Mouse (Mus musculus): Measurements from ENCODE around the gene Hivep3. TPM values are rescaled to one million over a fixed set of nuclear protein-coding genes. Genes with fewer than 3 reads are reported as not detected.

Gene Hivep3
- polyA plus RNA-seq, 1 experiment from 2014 or later: 6.8 TPM

- Histone ChIP-seq H3K4me1 (no peaks in the 10 kb centered on the region), H3K9ac (no peak overlapping the region), H3K9me3 (replicated peaks) (no peaks in the 10 kb centered on the region), H3K27me3 (no peaks in the 10 kb centered on the region), H3K27ac (replicated peaks) (no peak overlapping the region), H3K36me3 (no peaks in the 10 kb centered on the region), H3K4me3 (replicated peaks) (no peak overlapping the region), H3K4me2 (replicated peaks) (no peak overlapping the region)
- ATAC-seq (ENCODE audit: insufficient number of reproducible peaks, low FRiP score, low TSS enrichment, low read depth): no peak
- WGBS: 63% methylated on average over 2 of the region's 2 CpGs
These were observed 178.6 kb downstream of the Hivep3 start for GRCm38 (mm10) chr4:119912216-119912615.

GRCm38 (mm10) chr4:119914194-119914593 is 180.6 kb downstream of the Hivep3 start:
- no peak for ATAC-seq (ENCODE audit: insufficient number of reproducible peaks, low FRiP score, low TSS enrichment, low read depth)
- 25% methylated on average over 4 of the region's 4 CpGs for WGBS

DNA sequence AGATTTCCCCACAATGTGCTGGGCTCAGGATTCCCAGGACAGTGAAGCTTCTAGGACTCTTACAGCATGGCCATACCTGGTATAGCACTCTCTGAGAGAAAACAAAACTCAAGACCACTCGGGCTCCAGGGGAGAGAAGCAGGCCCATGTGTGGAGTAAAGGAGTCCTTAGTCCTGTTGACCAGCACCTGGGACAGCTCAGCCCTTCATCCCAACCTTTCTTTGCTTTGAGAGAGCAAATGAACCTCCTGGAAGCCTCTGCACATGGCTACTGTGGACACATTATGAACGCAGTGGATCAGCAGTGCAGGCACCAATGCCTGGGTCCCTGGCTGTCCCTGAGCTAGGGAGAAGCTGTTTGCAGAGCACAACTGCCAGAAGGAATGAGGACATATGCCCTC is 181.5 kb downstream of the Hivep3 start:
- 65% methylated on average over 2 of the region's 2 CpGs for WGBS
- no peak overlapping the region for H3K9ac ChIP-seq
- H3K36me3 ChIP-seq: no peaks in the 10 kb centered on the region

More at GRCm38 (mm10) chr4:119914194-119914593, 180.6 kb downstream of the Hivep3 start:
- H3K9ac ChIP-seq: no peak overlapping the region
- H3K36me3 ChIP-seq: no peaks in the 10 kb centered on the region
- H3K4me1 ChIP-seq: no peaks in the 10 kb centered on the region
- no peaks in the 10 kb centered on the region for H3K9me3 ChIP-seq (replicated peaks)
- no peak overlapping the region for H3K27ac ChIP-seq (replicated peaks)
- no peak overlapping the region for H3K4me3 ChIP-seq (replicated peaks)
- no peak overlapping the region for H3K4me2 ChIP-seq (replicated peaks)
- no peaks in the 10 kb centered on the region for H3K27me3 ChIP-seq

DNA sequence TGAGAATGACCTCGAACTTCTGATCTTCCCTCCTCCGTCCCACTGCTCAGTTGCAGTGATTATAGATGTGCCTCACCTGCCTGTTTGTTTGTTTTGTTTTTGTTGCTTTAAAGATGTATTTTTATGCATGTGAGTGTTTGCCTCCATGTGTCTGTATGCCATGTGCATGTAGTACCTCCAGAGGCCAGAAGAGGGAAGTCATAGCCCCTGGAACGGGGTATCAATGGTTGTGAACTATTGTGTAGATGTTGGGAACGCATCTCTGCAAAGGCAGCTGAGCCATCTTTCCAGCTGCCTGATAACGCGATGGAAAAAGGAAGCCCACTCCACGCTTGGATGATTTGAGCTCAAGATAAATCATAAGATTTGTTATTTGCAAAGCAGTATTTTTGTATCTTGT is 183.9 kb downstream of the Hivep3 start:
- H3K4me1 ChIP-seq: no peaks in the 10 kb centered on the region
- H3K9me3 ChIP-seq (replicated peaks): no peaks in the 10 kb centered on the region
- no peak overlapping the region for H3K4me2 ChIP-seq (replicated peaks)
- H3K9ac ChIP-seq: no peak overlapping the region
- no peak for ATAC-seq (ENCODE audit: insufficient number of reproducible peaks, low FRiP score, low TSS enrichment, low read depth)
- no peak overlapping the region for H3K4me3 ChIP-seq (replicated peaks)
- 78% methylated on average over 7 of the region's 7 CpGs for WGBS
- no peaks in the 10 kb centered on the region for H3K36me3 ChIP-seq
- no peak overlapping the region for H3K27ac ChIP-seq (replicated peaks)
- no peaks in the 10 kb centered on the region for H3K27me3 ChIP-seq

More for the DNA sequence above, 181.5 kb downstream of the Hivep3 start:
- H3K27ac ChIP-seq (replicated peaks): no peak overlapping the region
- no peak for ATAC-seq (ENCODE audit: insufficient number of reproducible peaks, low FRiP score, low TSS enrichment, low read depth)
- H3K4me3 ChIP-seq (replicated peaks): no peak overlapping the region
- no peak overlapping the region for H3K4me2 ChIP-seq (replicated peaks)
- H3K27me3 ChIP-seq: no peaks in the 10 kb centered on the region
- no peaks in the 10 kb centered on the region for H3K4me1 ChIP-seq
- H3K9me3 ChIP-seq (replicated peaks): no peaks in the 10 kb centered on the region

- H3K4me3 ChIP-seq (replicated peaks): no peak overlapping the region
- H3K9me3 ChIP-seq (replicated peaks): no peaks in the 10 kb centered on the region
- H3K27ac ChIP-seq (replicated peaks): no peak overlapping the region
- WGBS: 76% methylated on average over 5 of the region's 5 CpGs
- H3K4me2 ChIP-seq (replicated peaks): no peak overlapping the region
- no peak overlapping the region for H3K9ac ChIP-seq
- no peak for ATAC-seq (ENCODE audit: insufficient number of reproducible peaks, low FRiP score, low TSS enrichment, low read depth)
- H3K4me1 ChIP-seq: no peaks in the 10 kb centered on the region
- H3K27me3 ChIP-seq: no peaks in the 10 kb centered on the region
- no peaks in the 10 kb centered on the region for H3K36me3 ChIP-seq
These were observed 185.8 kb downstream of the Hivep3 start for GRCm38 (mm10) chr4:119919349-119919748.

DNA sequence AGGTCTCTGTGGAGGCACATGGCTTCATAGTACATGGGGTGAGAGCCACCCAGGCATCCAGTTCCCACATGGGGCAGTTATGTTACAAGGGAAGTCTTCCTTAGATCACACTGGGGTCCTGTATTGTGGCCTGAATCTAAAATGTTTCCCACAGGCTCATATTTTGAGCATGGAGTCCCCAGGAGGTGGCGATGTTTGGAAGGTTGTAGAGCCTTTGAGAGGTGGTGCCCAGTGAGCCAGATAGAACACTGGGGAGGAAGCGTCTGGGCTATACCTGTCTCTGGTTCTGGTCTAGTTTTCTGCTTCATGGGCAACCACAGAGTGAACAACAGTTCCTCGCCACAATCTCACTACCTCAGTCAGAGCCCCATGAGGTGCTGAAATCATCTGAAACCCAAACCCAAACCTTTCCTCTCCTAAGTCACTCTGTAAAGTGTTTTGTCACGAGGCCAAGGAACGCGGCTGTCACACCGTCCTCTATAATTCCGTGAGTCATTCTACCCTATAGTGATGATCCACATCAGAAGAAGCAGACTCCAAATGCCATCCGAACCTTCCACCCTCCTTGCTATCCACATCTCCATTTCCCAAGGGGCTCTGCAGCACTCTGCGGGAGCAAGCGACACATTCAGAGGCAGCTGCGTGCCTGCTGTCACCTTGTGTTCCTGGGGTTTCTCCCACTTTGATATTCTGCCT is 187.6 kb downstream of the Hivep3 start:
- Histone ChIP-seq H3K27me3 (no peaks in the 10 kb centered on the region), H3K36me3 (no peaks in the 10 kb centered on the region), H3K4me2 (replicated peaks) (no peak overlapping the region), H3K9me3 (replicated peaks) (no peaks in the 10 kb centered on the region), H3K9ac (no peak overlapping the region), H3K4me1 (no peaks in the 10 kb centered on the region), H3K27ac (replicated peaks) (no peak overlapping the region), H3K4me3 (replicated peaks) (no peak overlapping the region)
- no peak for ATAC-seq (ENCODE audit: insufficient number of reproducible peaks, low FRiP score, low TSS enrichment, low read depth)
- 75% methylated on average over 12 of the region's 12 CpGs for WGBS

GRCm38 (mm10) chr4:119921723-119922266 is 188.2 kb downstream of the Hivep3 start:
- Histone ChIP-seq H3K27ac (replicated peaks) (no peak overlapping the region), H3K9me3 (replicated peaks) (no peaks in the 10 kb centered on the region), H3K4me2 (replicated peaks) (no peak overlapping the region), H3K27me3 (no peaks in the 10 kb centered on the region), H3K4me3 (replicated peaks) (no peak overlapping the region), H3K4me1 (no peaks in the 10 kb centered on the region), H3K9ac (no peak overlapping the region), H3K36me3 (no peaks in the 10 kb centered on the region)
- 0 out of 2 replicates have a peak, but pooled peaks have one; percentile 35 for ATAC-seq (ENCODE audit: insufficient number of reproducible peaks, low FRiP score, low TSS enrichment, low read depth)
- WGBS: 71% methylated on average over 8 of the region's 8 CpGs

GRCm38 (mm10) chr4:119922945-119923344 is 189.4 kb downstream of the Hivep3 start:
- no peak for ATAC-seq (ENCODE audit: insufficient number of reproducible peaks, low FRiP score, low TSS enrichment, low read depth)
- 80% methylated on average over 8 of the region's 8 CpGs for whole genome bisulfite sequencing
- H3K4me1 ChIP-seq: no peaks in the 10 kb centered on the region

GRCm38 (mm10) chr4:119923410-119923809 is 189.8 kb downstream of the Hivep3 start:
- Histone ChIP-seq H3K9ac (no peak overlapping the region), H3K4me1 (no peaks in the 10 kb centered on the region), H3K36me3 (no peaks in the 10 kb centered on the region), H3K27ac (replicated peaks) (no peak overlapping the region), H3K27me3 (no peaks in the 10 kb centered on the region), H3K9me3 (replicated peaks) (no peaks in the 10 kb centered on the region), H3K4me3 (replicated peaks) (no peak overlapping the region), H3K4me2 (replicated peaks) (no peak overlapping the region)
- 85% methylated on average over 3 of the region's 3 CpGs for WGBS
- no peak for ATAC-seq (ENCODE audit: insufficient number of reproducible peaks, low FRiP score, low TSS enrichment, low read depth)

More at GRCm38 (mm10) chr4:119922945-119923344, 189.4 kb downstream of the Hivep3 start:
- Histone ChIP-seq H3K27me3 (no peaks in the 10 kb centered on the region), H3K27ac (replicated peaks) (no peak overlapping the region), H3K9me3 (replicated peaks) (no peaks in the 10 kb centered on the region), H3K4me2 (replicated peaks) (no peak overlapping the region), H3K4me3 (replicated peaks) (no peak overlapping the region), H3K9ac (no peak overlapping the region), H3K36me3 (no peaks in the 10 kb centered on the region)

DNA sequence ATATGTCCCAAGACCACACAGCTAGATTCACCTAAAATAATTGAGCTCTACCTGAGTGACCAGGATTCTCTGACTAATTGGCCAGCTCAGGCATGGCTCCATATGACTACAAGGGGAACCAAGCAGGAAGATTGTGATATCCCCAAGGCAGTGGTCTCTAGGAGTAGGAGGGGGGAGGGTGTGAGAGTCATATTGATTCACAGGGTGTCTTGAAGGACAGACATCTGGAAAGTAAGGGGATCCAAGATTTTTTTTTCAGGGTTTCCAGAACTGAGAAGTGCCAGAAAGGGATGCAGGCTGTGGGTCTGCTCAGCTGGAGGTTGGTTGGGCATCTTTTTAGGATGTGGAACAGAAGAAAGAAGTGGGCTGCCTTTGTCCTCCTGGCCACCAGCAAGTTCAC is 191.5 kb downstream of the Hivep3 start:
- Histone ChIP-seq H3K27ac (replicated peaks) (no peak overlapping the region), H3K36me3 (no peaks in the 10 kb centered on the region), H3K4me1 (no peaks in the 10 kb centered on the region), H3K9me3 (replicated peaks) (no peaks in the 10 kb centered on the region), H3K4me2 (replicated peaks) (no peak overlapping the region), H3K4me3 (replicated peaks) (no peak overlapping the region), H3K27me3 (no peaks in the 10 kb centered on the region), H3K9ac (no peak overlapping the region)
- no peak for ATAC-seq (ENCODE audit: insufficient number of reproducible peaks, low FRiP score, low TSS enrichment, low read depth)

DNA sequence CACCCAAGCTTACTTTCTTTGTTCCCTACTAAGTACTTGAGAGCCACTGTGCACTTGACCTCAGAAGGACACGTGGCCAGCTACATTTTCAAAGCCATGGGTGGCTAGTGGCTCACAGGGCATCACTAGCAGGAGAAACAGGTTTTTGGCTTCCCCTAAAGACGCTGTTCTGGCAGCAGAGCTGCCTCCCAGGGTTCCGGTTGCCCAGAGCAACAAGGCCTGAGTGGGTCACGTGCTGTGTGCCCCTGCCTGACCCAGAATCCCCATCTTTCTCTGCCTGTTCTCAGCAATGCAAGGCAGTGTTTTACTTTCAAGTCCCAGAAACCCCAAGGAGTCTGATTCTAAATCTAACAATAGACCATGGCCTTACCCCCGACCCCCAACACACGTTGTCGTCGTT is 198.3 kb downstream of the Hivep3 start:
- no peak overlapping the region for H3K4me3 ChIP-seq (replicated peaks)
- H3K9me3 ChIP-seq (replicated peaks): no peaks in the 10 kb centered on the region
- no peaks in the 10 kb centered on the region for H3K36me3 ChIP-seq
- no peaks in the 10 kb centered on the region for H3K4me1 ChIP-seq
- no peak overlapping the region for H3K27ac ChIP-seq (replicated peaks)
- no peak for ATAC-seq (ENCODE audit: insufficient number of reproducible peaks, low FRiP score, low TSS enrichment, low read depth)
- no peak overlapping the region for H3K4me2 ChIP-seq (replicated peaks)
- H3K27me3 ChIP-seq: no peaks in the 10 kb centered on the region
- H3K9ac ChIP-seq: no peak overlapping the region
- 64% methylated on average over 8 of the region's 8 CpGs for WGBS

Data from embryonic facial prominence, embryonic 15.5 days (tissue).